Mouse (Mus musculus) embryonic facial prominence, embryonic 10.5 days (tissue): Measurements from ENCODE around the gene Sh3d21. TPM values are rescaled to one million over a fixed set of nuclear protein-coding genes. Genes with fewer than 3 reads are reported as not detected.
"Not testable (repeated sequence)": the region's sequence is repeated elsewhere in the genome, so short reads cannot be mapped to it uniquely, and the experiment has no call there.

ENCODE experiments used
- DNase-seq: peaks from one replicate; pipeline ENCODE4 v3.0.0-alpha.2; 2017; ENCODE audit warnings: low spot score
- H3K27ac ChIP-seq: fragments of 300-500 bp; sonication (generic); replicated peaks from 2 replicates; pipeline ENCODE4 v1.5.1; 2016; ENCODE audit warnings: mild to moderate bottlenecking
- H3K27me3 ChIP-seq: fragments of 300-500 bp; sonication (generic); replicated peaks from 2 replicates; pipeline ENCODE4 v1.6.1; 2016; ENCODE audit warnings: low read depth, mild to moderate bottlenecking; ENCODE audit not compliant: poor library complexity, severe bottlenecking
- H3K36me3 ChIP-seq: fragments of 300-500 bp; sonication (generic); replicated peaks from 2 replicates; pipeline ENCODE4 v1.6.1; 2016; ENCODE audit warnings: mild to moderate bottlenecking, moderate library complexity
- H3K4me1 ChIP-seq: fragments of 300-500 bp; sonication (generic); 2 replicates; pipeline ENCODE4 v1.6.1; 2016
- H3K4me3 ChIP-seq: fragments of 300-500 bp; sonication (generic); 2 replicates; pipeline ENCODE4 v1.5.1; 2016; ENCODE audit warnings: mild to moderate bottlenecking, moderate library complexity
- H3K9me3 ChIP-seq: fragments of 300-500 bp; sonication (generic); 2 replicates; pipeline ENCODE4 v1.6.1; 2016; ENCODE audit warnings: mild to moderate bottlenecking
- WGBS: fragments of 180-500 bp; shearing (Covaris S2); methylation state at CpG from one replicate; pipeline ENCODE4 v1.1.7; 2016; 5-methylcytosine and 5-hydroxymethylcytosine counted together
- polyA plus RNA-seq: library from polyadenylated mRNA; unstranded; fragments of >200 nt; fragmentation: Nextera tagmentation; extraction: Ambion mirVana; gene quantifications from 2 replicates; pipeline ENCODE4 v1.2.1, GENCODE M21; 2016

Sh3d21 gene
- polyA plus RNA-seq, 1 experiment from 2014 or later = 3.1 TPM

DNA sequence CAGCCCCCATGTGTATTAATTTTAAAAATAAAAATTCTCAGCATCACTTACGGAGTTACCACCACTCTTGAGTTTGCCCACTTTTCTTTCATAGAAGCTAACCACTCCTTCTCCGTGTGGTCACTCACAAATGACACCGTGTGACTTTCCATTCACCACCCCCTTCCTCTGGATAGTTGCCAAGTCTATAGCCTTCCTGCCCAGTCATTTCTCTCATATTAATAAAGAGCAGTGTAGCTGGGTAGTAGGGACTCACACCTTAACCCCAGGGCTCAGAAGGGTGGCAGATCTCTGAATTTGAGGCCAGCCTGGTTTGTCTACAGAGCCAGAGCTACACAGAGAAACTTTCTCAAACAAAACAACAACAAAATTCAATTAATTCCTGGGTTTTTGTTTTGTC lies 34.2 kb upstream of the Sh3d21 start:
- 95% methylated on average over 3 of the region's 3 CpGs for WGBS
- Histone ChIP-seq H3K4me1 (peaks cover 18% of the 10 kb centered on the region), H3K9me3 (no peaks in the 10 kb centered on the region), H3K36me3 (peaks cover 81% of the 10 kb centered on the region), H3K27ac (no peak overlapping the region), H3K4me3 (no peak overlapping the region), H3K27me3 (no peaks in the 10 kb centered on the region)
- no peak for DNase-seq

DNA sequence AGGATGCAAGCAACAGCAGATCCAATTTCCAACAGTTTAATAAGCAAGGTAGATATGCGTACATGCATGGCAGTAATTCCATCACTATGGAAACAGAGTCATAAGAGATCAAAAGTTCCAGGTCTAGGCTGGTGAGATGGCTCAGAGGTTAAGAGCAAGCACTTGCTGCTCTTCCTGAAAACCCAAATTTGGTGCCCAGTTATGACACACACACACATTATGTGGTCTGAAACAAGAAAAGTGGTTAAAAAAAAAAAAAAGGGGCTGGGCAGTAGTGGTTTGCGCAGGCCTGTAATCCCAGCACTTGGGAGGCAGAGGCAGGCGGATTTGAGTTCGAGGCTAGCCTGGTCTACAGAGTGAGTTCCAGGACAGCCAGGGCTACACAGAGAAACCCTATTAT lies 31.6 kb upstream of the Sh3d21 start:
- H3K9me3 ChIP-seq = no peaks in the 10 kb centered on the region
- H3K36me3 ChIP-seq = peaks cover 97% of the 10 kb centered on the region
- H3K27me3 ChIP-seq = no peaks in the 10 kb centered on the region
- no peak overlapping the region for H3K27ac ChIP-seq
- DNase-seq = no peak
- WGBS = 96% methylated on average over 4 of the region's 4 CpGs
- peaks cover 4% of the 10 kb centered on the region for H3K4me1 ChIP-seq
- H3K4me3 ChIP-seq = no peak overlapping the region

DNA sequence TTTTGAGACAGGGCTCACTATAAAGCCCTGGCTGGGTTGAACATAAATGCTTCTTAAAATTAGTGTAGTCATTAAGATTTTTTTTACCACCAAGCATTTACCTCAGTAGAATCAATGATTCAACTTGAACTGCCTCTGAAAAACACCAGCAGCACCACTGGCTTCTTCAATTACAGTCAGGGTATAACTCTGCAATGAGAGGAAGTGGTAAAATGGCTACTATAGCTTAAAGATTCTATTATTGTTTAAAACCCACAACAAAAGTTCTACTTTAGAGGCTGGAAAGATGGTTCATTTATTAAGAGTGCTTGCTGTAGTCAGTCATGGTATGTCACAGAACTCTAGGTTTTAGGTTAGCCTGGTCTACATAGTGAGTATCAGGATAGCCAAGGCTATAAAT lies 30.9 kb upstream of the Sh3d21 start:
- no peak for DNase-seq
- no peaks in the 10 kb centered on the region for H3K4me1 ChIP-seq
- no peaks in the 10 kb centered on the region for H3K9me3 ChIP-seq
- H3K27me3 ChIP-seq = no peaks in the 10 kb centered on the region
- H3K4me3 ChIP-seq = no peak overlapping the region
- peaks cover 97% of the 10 kb centered on the region for H3K36me3 ChIP-seq
- H3K27ac ChIP-seq = no peak overlapping the region

DNA sequence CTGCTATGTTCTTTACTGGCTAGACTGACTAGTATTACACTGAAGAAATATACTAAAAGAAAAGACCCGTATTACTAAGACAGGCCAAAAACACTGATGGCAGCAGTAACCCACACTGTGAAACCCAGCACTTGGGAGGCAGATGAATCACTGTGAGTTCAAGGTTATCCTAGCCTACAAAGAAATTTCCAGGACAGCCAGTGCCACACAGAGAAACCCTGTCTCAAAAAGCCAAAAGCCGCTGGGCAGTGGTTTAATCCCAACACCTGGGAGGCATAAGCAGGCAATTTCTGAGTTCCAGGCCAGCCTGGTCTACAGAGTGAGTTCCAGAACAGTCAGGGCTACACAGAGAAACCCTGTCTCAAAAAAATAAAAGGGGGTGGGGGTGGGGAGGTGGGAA lies 27.3 kb upstream of the Sh3d21 start:
- Histone ChIP-seq H3K27ac (no peak overlapping the region), H3K4me3 (no peak overlapping the region), H3K36me3 (peaks cover 100% of the 10 kb centered on the region), H3K9me3 (no peaks in the 10 kb centered on the region), H3K27me3 (no peaks in the 10 kb centered on the region), H3K4me1 (no peaks in the 10 kb centered on the region)
- 93% methylated on average over 2 of the region's 2 CpGs for WGBS
- no peak for DNase-seq

DNA sequence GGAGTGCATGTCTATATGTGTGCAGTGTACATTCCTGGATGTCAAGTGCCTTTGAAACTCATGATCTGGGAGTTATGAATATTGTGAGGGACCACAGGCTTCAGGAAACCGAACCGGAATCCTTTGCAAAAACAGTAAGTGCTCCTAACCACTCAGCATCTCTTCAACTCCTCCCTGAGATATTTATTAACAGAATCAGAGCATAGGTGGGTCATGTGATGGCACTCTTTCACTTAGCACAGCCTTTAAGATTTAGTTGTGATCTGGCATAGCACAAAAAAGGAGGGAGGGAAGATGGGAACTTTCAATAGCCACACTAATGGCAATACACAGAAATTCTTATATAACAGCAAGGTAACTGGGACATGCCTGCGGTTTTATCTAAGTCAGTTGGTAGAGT lies 23.8 kb upstream of the Sh3d21 start:
- peaks cover 99% of the 10 kb centered on the region for H3K36me3 ChIP-seq
- WGBS = 92% methylated on average over 3 of the region's 3 CpGs

DNA sequence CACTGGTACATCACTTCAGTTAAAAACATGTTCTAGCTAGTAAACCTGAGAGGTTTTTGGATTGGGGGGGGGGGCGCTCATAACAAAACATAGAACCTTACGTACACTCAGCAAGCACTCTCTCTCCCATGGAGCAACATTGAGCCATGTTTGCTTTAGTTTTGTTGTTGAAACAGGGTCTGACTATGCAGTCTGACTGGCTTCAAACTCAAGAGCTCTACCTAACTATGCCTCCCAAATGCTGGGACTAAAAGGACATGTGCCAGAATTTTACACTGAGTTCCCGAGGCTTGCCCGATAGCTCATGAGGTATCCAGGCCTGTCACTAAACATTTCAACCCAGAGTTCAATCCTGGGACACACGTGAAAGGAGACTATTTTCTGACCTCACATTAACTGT lies 19.7 kb upstream of the Sh3d21 start:
- WGBS = 91% methylated on average over 5 of the region's 5 CpGs

More for the DNA sequence above, 23.8 kb upstream of the Sh3d21 start:
- H3K27ac ChIP-seq = no peak overlapping the region
- no peaks in the 10 kb centered on the region for H3K4me1 ChIP-seq
- no peaks in the 10 kb centered on the region for H3K9me3 ChIP-seq
- DNase-seq = no peak
- H3K4me3 ChIP-seq = no peak overlapping the region
- no peaks in the 10 kb centered on the region for H3K27me3 ChIP-seq

DNA sequence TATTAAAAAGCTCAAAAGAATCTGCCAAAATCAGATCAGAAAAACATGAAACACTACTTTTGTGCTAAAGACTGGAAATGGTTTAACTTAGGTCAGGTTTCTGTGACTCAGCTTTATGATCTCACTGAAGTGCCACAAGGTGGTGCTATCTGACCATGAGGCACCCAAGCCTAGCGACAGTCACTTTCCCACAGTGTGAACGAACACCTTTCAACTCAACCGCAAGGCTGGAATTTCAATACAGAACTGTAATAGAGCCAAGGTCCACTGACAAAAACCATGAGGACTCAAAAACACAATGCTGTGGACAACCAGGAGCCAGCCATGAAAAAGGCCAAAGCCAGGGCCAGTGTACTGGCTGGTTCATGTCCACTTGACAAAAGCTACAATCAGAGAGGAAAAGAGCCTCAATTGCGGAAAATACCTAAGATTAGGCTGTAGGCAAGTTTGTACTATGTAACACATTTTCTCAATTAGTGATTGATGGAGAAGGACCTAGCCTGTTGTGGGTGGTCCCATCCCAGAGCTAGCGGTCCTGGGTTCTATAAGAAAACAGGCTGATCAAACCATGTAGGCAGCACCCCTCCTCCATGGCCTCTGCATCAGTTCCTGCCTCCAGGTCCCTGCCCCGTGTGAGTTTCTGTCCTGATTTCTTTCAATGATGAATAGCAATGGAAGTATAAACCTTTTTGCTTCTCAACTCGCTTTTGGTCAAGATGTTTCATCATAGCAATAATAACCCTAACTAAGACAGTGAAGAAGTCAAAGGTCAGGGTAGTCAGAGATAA lies 18.1 kb upstream of the Sh3d21 start:
- 75% methylated on average over 7 of the region's 7 CpGs for WGBS
- Histone ChIP-seq H3K27me3 (no peaks in the 10 kb centered on the region), H3K4me1 (no peaks in the 10 kb centered on the region), H3K36me3 (peaks cover 96% of the 10 kb centered on the region), H3K9me3 (no peaks in the 10 kb centered on the region), H3K27ac (no peak overlapping the region), H3K4me3 (no peak overlapping the region)
- peak; percentile 30 for DNase-seq

More for the DNA sequence above, 19.7 kb upstream of the Sh3d21 start:
- no peak for DNase-seq
- Histone ChIP-seq H3K36me3 (peaks cover 97% of the 10 kb centered on the region), H3K4me1 (no peaks in the 10 kb centered on the region), H3K4me3 (no peak overlapping the region), H3K27ac (no peak overlapping the region), H3K9me3 (no peaks in the 10 kb centered on the region), H3K27me3 (no peaks in the 10 kb centered on the region)

DNA sequence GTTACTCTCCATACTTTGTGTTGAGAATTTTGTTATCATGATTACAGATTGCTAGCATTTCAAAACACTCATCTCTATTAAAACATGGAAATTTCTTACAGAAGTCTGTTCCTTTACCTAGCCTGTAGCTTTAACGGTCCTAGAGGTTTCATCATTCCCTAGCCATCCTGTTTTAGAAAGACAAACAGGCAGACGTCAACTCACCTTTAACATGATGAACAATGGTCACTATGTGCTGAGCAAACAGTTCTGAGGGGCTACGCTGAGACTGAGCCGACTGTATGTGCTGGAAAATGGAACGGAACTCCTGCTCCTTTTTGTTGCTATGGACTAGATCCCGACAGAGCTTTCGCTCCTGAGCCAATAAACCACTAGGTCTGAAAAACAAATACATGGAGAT lies 12.7 kb upstream of the Sh3d21 start:
- H3K4me1 ChIP-seq, H3K27me3 ChIP-seq, H3K27ac ChIP-seq, DNase-seq, H3K4me3 ChIP-seq, H3K9me3 ChIP-seq: not testable (repeated sequence)
- WGBS = 95% methylated on average over 7 of the region's 7 CpGs
- peaks cover 97% of the 10 kb centered on the region for H3K36me3 ChIP-seq

DNA sequence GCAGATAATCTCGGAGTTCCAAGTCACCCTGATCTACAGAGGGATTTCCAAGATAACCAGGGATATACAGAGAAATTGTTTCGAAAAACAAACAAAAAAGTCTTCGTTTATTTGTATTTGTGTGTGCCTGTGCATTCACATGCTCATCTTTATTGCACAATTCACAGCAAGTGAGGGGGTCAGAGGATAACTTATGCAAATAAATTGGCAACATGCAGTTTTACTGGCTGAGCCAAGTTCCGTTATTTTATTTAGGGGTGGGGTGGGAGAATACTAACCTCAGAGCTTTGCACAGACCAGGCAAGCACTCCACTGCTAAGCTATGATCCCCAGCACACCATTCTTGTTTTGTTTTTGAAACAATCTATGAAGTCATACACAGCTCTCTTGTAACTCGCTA lies 10.5 kb upstream of the Sh3d21 start:
- H3K36me3 ChIP-seq = peaks cover 97% of the 10 kb centered on the region
- DNase-seq = no peak
- 93% methylated on average over 5 of the region's 5 CpGs for WGBS

DNA sequence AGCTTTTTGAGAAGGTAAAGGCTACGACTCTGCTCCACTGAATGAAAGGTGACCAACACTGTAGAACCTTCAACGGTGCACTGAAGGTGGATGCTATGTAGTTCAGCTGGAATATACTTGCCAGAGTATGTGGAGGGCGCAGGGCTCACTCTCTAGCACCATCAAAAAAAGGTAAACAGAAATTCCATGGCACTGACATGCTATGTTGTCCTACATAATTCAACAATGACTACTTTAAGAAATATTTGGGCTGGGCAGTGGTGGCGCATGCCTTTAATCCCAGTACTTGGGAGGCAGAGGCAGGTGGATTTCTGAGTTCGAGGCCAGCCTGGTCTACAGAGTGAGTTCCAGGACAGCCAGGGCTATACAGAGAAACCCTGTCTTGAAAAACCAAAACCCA lies 7.4 kb upstream of the Sh3d21 start:
- not testable (repeated sequence) for DNase-seq, H3K4me1 ChIP-seq, H3K4me3 ChIP-seq, H3K27me3 ChIP-seq, H3K9me3 ChIP-seq, H3K27ac ChIP-seq
- peaks cover 100% of the 10 kb centered on the region for H3K36me3 ChIP-seq
- 98% methylated on average over 5 of the region's 5 CpGs for WGBS

More for the DNA sequence above, 10.5 kb upstream of the Sh3d21 start:
- no peaks in the 10 kb centered on the region for H3K9me3 ChIP-seq
- no peaks in the 10 kb centered on the region for H3K27me3 ChIP-seq
- H3K4me1 ChIP-seq = no peaks in the 10 kb centered on the region
- H3K4me3 ChIP-seq = no peak overlapping the region
- H3K27ac ChIP-seq = no peak overlapping the region

DNA sequence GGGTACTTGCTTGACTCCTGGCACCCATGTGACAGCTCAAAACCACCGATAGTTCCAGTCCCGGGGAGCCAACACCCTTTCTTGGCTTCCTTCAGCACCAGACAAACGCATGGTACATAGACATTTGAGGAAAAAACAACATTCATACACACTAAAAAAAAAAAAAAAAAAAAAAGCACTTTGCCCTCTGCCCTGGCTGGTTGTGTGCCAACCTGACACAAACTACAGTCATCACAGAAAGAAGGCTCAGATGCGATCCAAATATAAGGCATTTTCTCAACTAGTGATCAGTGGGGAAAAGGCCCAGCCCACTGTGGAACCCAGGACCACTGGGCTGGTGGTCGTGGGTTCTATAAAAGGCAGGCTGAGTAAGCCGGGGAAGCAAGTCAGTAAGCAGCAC lies 5.6 kb upstream of the Sh3d21 start:
- H3K9me3 ChIP-seq = no peaks in the 10 kb centered on the region
- peaks cover 91% of the 10 kb centered on the region for H3K36me3 ChIP-seq
- 92% methylated on average over 6 of the region's 6 CpGs for WGBS
- no peaks in the 10 kb centered on the region for H3K27me3 ChIP-seq
- no peak overlapping the region for H3K27ac ChIP-seq
- H3K4me1 ChIP-seq = no peaks in the 10 kb centered on the region
- H3K4me3 ChIP-seq = no peak overlapping the region
- DNase-seq = no peak

DNA sequence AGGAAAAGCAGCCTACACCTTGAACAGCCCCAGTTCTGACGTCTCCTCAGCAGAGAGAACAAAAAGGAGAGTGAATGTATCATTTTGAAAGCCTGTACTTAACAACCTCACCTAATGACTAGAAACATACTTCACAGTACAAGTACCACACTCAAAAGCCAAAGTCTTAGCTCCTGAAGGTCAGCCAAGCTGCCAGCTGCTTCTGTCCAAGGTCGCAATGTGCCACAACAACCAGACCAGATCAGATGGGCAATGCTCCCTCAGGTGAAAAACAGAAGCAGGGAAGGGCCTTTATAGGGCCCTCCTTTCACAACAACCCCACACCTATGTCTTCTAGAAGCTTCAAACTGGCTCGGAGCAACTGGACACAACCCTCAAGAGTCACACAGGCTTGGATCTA lies 2.8 kb upstream of the Sh3d21 start:
- peaks cover 68% of the 10 kb centered on the region for H3K36me3 ChIP-seq
- 87% methylated on average over 3 of the region's 3 CpGs for WGBS
- no peak overlapping the region for H3K27ac ChIP-seq
- H3K9me3 ChIP-seq = no peaks in the 10 kb centered on the region
- H3K4me1 ChIP-seq = peaks cover 23% of the 10 kb centered on the region
- no peaks in the 10 kb centered on the region for H3K27me3 ChIP-seq
- no peak for DNase-seq
- no peak overlapping the region for H3K4me3 ChIP-seq

DNA sequence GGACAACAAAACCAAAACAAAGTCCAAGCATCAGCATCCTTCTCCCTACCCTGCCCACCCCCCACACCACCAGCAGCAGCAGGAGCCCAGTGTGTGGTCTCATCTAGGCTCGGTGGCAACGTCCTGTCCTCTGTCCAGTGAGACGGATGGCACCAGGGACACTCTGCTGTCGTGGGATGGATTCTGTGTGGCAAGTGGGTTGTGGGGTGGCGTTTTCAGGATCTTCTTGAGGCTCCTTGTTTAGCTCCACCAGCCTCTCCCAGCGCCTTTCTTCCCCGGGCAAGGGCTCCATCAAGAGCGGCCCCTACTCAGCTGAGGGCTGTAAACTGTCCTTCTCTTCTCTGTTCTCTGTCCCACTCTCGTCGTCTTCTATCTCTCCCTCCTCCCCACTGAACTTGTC lies 1.8 kb upstream of the Sh3d21 start:
- not testable (repeated sequence) for H3K4me3 ChIP-seq, DNase-seq, H3K27me3 ChIP-seq, H3K9me3 ChIP-seq, H3K27ac ChIP-seq
- WGBS = 73% methylated on average over 9 of the region's 10 CpGs
- Histone ChIP-seq H3K4me1 (peaks cover 23% of the 10 kb centered on the region), H3K36me3 (peaks cover 59% of the 10 kb centered on the region)
